ENCODE assay signal across 17 mouse cellular contexts in genomic region chr5:36822907-36823306, GRCm38 (mm10). TPM values are rescaled to one million over a fixed set of nuclear protein-coding genes. Genes with fewer than 3 reads are reported as not detected.
"Had no signal": no experiment of that assay in that cellular context is flagged by ENCODE, and none has a peak within 500 bp of the region (broad histone marks: within the 10 kb centered on the region; RNA-seq: fewer than 3 reads in every experiment).

No protein-coding gene starts in this region.

- H3K27ac ChIP-seq: midbrain, embryonic 10.5 days; midbrain, embryonic 12.5 days; neural tube, embryonic 12.5 days had no signal

- H3K4me3 ChIP-seq: midbrain, embryonic 10.5 days; midbrain, embryonic 12.5 days; myocyte; neural tube, embryonic 12.5 days had no signal

- DNase-seq: lung, adult 18-20 months; lung, embryonic 14.5 days; lung, postnatal 10 days; lung, postnatal 4 days; midbrain, embryonic 14.5 days; right cerebral cortex, postnatal 25 days; right cerebral cortex, postnatal 4 days; spleen, adult 18-20 months; thymus, adult 18-20 months; thymus, postnatal 14 days; thymus, postnatal 36 days had no signal

- H3K27me3 ChIP-seq: midbrain, embryonic 12.5 days; neural tube, embryonic 12.5 days had no signal

- ATAC-seq: midbrain, embryonic 16.5 days had no signal

- H3K9me3 ChIP-seq: midbrain, embryonic 10.5 days; midbrain, embryonic 12.5 days; neural tube, embryonic 12.5 days had no signal

- H3K4me1 ChIP-seq: midbrain, embryonic 10.5 days; midbrain, embryonic 12.5 days; neural tube, embryonic 12.5 days had no signal

- H3K9ac ChIP-seq: lung, embryonic 14.5 days; midbrain, embryonic 12.5 days; neural tube, embryonic 12.5 days had no signal

- H3K4me2 ChIP-seq: lung, embryonic 14.5 days; midbrain, embryonic 12.5 days; neural tube, embryonic 12.5 days had no signal

RNA-seq across cellular contexts. Expression of gene Ppp2r2c, which starts 45.4 kb away (rescaled TPM):
- polyA plus RNA-seq: thymus, postnatal 0 days had no signal
